Mouse (Mus musculus): ENCODE data around the gene Plekho2. TPM values are rescaled to one million over a fixed set of nuclear protein-coding genes. Genes with fewer than 3 reads are reported as not detected.
A peak's percentile ranks its signal among the peaks of the same experiment; 100 is the strongest.

Gene Plekho2
- polyA plus RNA-seq, 1 experiment = 28.5 TPM

- TF ChIP-seq POLR2A (IDR thresholded peaks at IDR 0.05; ENCODE audit: borderline replicate concordance, insufficient read depth, low read length) (no peak), CTCF (IDR thresholded peaks at IDR 0.05; ENCODE audit: borderline replicate concordance, insufficient read depth, low read depth, low read length) (no peak)
- peak overlapping the region; percentile 71 for H3K4me3 ChIP-seq (replicated peaks; ENCODE audit: insufficient read depth, low read depth, low read length)
- H3K27me3 ChIP-seq (ENCODE audit: control insufficient read depth, insufficient read depth, low read length) = no peaks in the 10 kb centered on the region
- DNase-seq = no peak
- 9% methylated on average over 11 of the region's 11 CpGs for WGBS
- H3K4me1 ChIP-seq (ENCODE audit: control insufficient read depth, insufficient read depth, low read length) = no peaks in the 10 kb centered on the region; the same call in 1 of the 2 replicates
- H3K27ac ChIP-seq (ENCODE audit: insufficient read depth, low read length) = no peak overlapping the region
Measured at GRCm38 (mm10) chr9:65520505-65520876, 59.3 kb downstream of the Plekho2 start.

GRCm38 (mm10) chr9:65519807-65520504 lies 59.9 kb downstream of the Plekho2 start, which contains the start of gene Ankdd1a:
TSS of gene Ankdd1a (minus strand) at chr9:65520193.
- DNase-seq = peak; percentile 50 to 60
- TF ChIP-seq CTCF (IDR thresholded peaks at IDR 0.05; ENCODE audit: borderline replicate concordance, insufficient read depth, low read depth, low read length) = no peak
- TF ChIP-seq POLR2A (IDR thresholded peaks at IDR 0.05; ENCODE audit: borderline replicate concordance, insufficient read depth, low read length) = no peak
- Histone ChIP-seq H3K27me3 (ENCODE audit: control insufficient read depth, insufficient read depth, low read length) (no peaks in the 10 kb centered on the region), H3K4me3 (replicated peaks; ENCODE audit: insufficient read depth, low read depth, low read length) (peak within 1 kb of the TSS; percentile 71), H3K27ac (ENCODE audit: insufficient read depth, low read length) (no peak within 1 kb of the TSS), H3K4me1 (ENCODE audit: control insufficient read depth, insufficient read depth, low read length) (peaks cover 5% of the 10 kb centered on the region; the same call in 1 of the 2 replicates)
- WGBS = 4% methylated on average over 25 of the region's 25 CpGs

- Histone ChIP-seq H3K4me3 (replicated peaks; ENCODE audit: insufficient read depth, low read depth, low read length) (no peak overlapping the region), H3K4me1 (ENCODE audit: control insufficient read depth, insufficient read depth, low read length) (peaks cover 15% of the 10 kb centered on the region), H3K27me3 (ENCODE audit: control insufficient read depth, insufficient read depth, low read length) (no peaks in the 10 kb centered on the region), H3K27ac (ENCODE audit: insufficient read depth, low read length) (peak overlapping the region; percentile 11; the same call in 1 of the 2 replicates)
- 10% methylated on average over 3 of the region's 3 CpGs for WGBS
- peak; percentile 63 to 71 for DNase-seq
- TF ChIP-seq POLR2A (IDR thresholded peaks at IDR 0.05; ENCODE audit: borderline replicate concordance, insufficient read depth, low read length) (no peak), CTCF (IDR thresholded peaks at IDR 0.05; ENCODE audit: borderline replicate concordance, insufficient read depth, low read depth, low read length) (no peak)
Measured at GRCm38 (mm10) chr9:65514851-65515261, 65.0 kb downstream of the Plekho2 start.

GRCm38 (mm10) chr9:65514431-65514830 lies 65.4 kb downstream of the Plekho2 start:
- WGBS = 16% methylated on average over 8 of the region's 8 CpGs
- TF ChIP-seq POLR2A (IDR thresholded peaks at IDR 0.05; ENCODE audit: borderline replicate concordance, insufficient read depth, low read length) (no peak), CTCF (IDR thresholded peaks at IDR 0.05; ENCODE audit: borderline replicate concordance, insufficient read depth, low read depth, low read length) (no peak)
- no peak for DNase-seq
- Histone ChIP-seq H3K27me3 (ENCODE audit: control insufficient read depth, insufficient read depth, low read length) (no peaks in the 10 kb centered on the region), H3K4me3 (replicated peaks; ENCODE audit: insufficient read depth, low read depth, low read length) (no peak overlapping the region), H3K4me1 (ENCODE audit: control insufficient read depth, insufficient read depth, low read length) (peaks cover 15% of the 10 kb centered on the region), H3K27ac (ENCODE audit: insufficient read depth, low read length) (peak overlapping the region; percentile 11)

- TF ChIP-seq CTCF (IDR thresholded peaks at IDR 0.05; ENCODE audit: borderline replicate concordance, insufficient read depth, low read depth, low read length) = no peak
- no peak for TF ChIP-seq POLR2A (IDR thresholded peaks at IDR 0.05; ENCODE audit: borderline replicate concordance, insufficient read depth, low read length)
- Histone ChIP-seq H3K4me1 (ENCODE audit: control insufficient read depth, insufficient read depth, low read length) (peaks cover 15% of the 10 kb centered on the region), H3K27ac (ENCODE audit: insufficient read depth, low read length) (no peak overlapping the region), H3K4me3 (replicated peaks; ENCODE audit: insufficient read depth, low read depth, low read length) (no peak overlapping the region), H3K27me3 (ENCODE audit: control insufficient read depth, insufficient read depth, low read length) (no peaks in the 10 kb centered on the region)
- DNase-seq = no peak
- 95% methylated on average over 3 of the region's 3 CpGs for WGBS
Measured at GRCm38 (mm10) chr9:65512520-65512919, 67.3 kb downstream of the Plekho2 start.

GRCm38 (mm10) chr9:65508449-65508848 lies 71.4 kb downstream of the Plekho2 start:
- H3K4me3 ChIP-seq (replicated peaks; ENCODE audit: insufficient read depth, low read depth, low read length) = no peak overlapping the region
- H3K27ac ChIP-seq (ENCODE audit: insufficient read depth, low read length) = no peak overlapping the region
- no peaks in the 10 kb centered on the region for H3K27me3 ChIP-seq (ENCODE audit: control insufficient read depth, insufficient read depth, low read length)
- TF ChIP-seq POLR2A (IDR thresholded peaks at IDR 0.05; ENCODE audit: borderline replicate concordance, insufficient read depth, low read length) (no peak), CTCF (IDR thresholded peaks at IDR 0.05; ENCODE audit: borderline replicate concordance, insufficient read depth, low read depth, low read length) (no peak)
- H3K4me1 ChIP-seq (ENCODE audit: control insufficient read depth, insufficient read depth, low read length) = no peaks in the 10 kb centered on the region
- 33% methylated on average over 7 of the region's 7 CpGs for WGBS
- no peak for DNase-seq

GRCm38 (mm10) chr9:65502721-65503505 lies 76.9 kb downstream of the Plekho2 start:
- no peaks in the 10 kb centered on the region for H3K4me1 ChIP-seq (ENCODE audit: control insufficient read depth, insufficient read depth, low read length)
- no peak for DNase-seq
- 68% methylated on average over 21 of the region's 21 CpGs for WGBS
- no peak overlapping the region for H3K4me3 ChIP-seq (replicated peaks; ENCODE audit: insufficient read depth, low read depth, low read length)
- H3K27me3 ChIP-seq (ENCODE audit: control insufficient read depth, insufficient read depth, low read length) = no peaks in the 10 kb centered on the region
- H3K27ac ChIP-seq (ENCODE audit: insufficient read depth, low read length) = no peak overlapping the region
- TF ChIP-seq POLR2A (IDR thresholded peaks at IDR 0.05; ENCODE audit: borderline replicate concordance, insufficient read depth, low read length) = no peak
- TF ChIP-seq CTCF (IDR thresholded peaks at IDR 0.05; ENCODE audit: borderline replicate concordance, insufficient read depth, low read depth, low read length) = no peak

Other genes with a start within 250 kb of the Plekho2 start
- gene Pdcd7, start 233.9 kb downstream of the Plekho2 start, polyA plus RNA-seq (2012; rRNA removed) = 19.8 and 20.1 TPM in 2 replicates
- gene Ubap1l, start 219.0 kb downstream of the Plekho2 start, polyA plus RNA-seq (2012; rRNA removed) = 34.2 and 38.1 TPM in 2 replicates
- 0.11 and 0.14 TPM in 2 replicates for gene Kbtbd13, start 188.4 kb downstream of the Plekho2 start, polyA plus RNA-seq (2012; rRNA removed)
- 6.3 and 7.4 TPM in 2 replicates for gene Rasl12, start 181.5 kb downstream of the Plekho2 start, polyA plus RNA-seq (2012; rRNA removed)
- not detected in 2 replicates for gene Slc51b, start 157.1 kb downstream of the Plekho2 start, polyA plus RNA-seq (2012; rRNA removed)
- 18.0 and 18.8 TPM in 2 replicates for gene Mtfmt, start 144.3 kb downstream of the Plekho2 start, polyA plus RNA-seq (2012; rRNA removed)
- 25.0 and 25.2 TPM in 2 replicates for gene Spg21, start 119.1 kb downstream of the Plekho2 start, polyA plus RNA-seq (2012; rRNA removed)
- 0.79 and 1.1 TPM in 2 replicates for gene Ankdd1a, start 59.8 kb downstream of the Plekho2 start, polyA plus RNA-seq (2012; rRNA removed)
- gene Pif1, start 7.1 kb upstream of the Plekho2 start, polyA plus RNA-seq (2012; rRNA removed) = 0.11 and 0.14 TPM in 2 replicates
- 8.8 and 10.7 TPM in 2 replicates for gene Rbpms2, start 49.6 kb upstream of the Plekho2 start, polyA plus RNA-seq (2012; rRNA removed)
- gene Oaz2, start 88.0 kb upstream of the Plekho2 start, polyA plus RNA-seq (2012; rRNA removed) = 218 and 230 TPM in 2 replicates
- 19.2 and 23.2 TPM in 2 replicates for gene Zfp609, start 247.5 kb upstream of the Plekho2 start, polyA plus RNA-seq (2012; rRNA removed)